Mouse (Mus musculus): Measurements from ENCODE around the gene C2cd5.
A peak's percentile ranks its signal among the peaks of the same experiment; 100 is the strongest.

Gene C2cd5

DNA sequence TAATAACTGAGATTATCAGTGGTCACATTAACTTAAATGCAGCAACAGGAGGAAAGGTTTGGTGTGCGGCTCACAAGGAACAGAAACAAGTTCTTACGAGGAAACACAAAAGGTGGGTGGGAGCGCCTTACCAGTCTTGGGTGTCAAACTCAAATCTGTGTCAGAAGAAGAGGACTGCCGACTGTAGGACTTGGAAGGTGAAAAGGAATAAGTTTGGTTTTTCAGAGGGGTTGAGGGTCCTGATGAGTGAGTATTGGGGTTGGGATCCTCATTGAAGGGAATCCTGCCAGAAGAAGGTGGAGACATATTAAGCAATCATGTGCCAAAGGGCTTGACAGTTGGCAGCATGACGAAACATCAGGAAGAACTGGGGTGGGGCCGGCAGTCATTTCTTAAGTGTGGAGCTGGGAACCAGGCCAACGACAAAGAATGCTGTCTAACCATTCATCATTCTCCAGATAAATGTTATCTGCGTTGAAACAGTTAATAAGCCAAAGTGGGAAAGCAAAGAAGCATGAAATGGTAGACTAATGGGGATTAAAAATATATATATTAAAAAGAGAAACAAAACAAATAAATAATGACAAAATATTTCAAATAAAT is 27.4 kb downstream of the C2cd5 start:
- no peak for DNase-seq (ENCODE audit: low spot score)

DNA sequence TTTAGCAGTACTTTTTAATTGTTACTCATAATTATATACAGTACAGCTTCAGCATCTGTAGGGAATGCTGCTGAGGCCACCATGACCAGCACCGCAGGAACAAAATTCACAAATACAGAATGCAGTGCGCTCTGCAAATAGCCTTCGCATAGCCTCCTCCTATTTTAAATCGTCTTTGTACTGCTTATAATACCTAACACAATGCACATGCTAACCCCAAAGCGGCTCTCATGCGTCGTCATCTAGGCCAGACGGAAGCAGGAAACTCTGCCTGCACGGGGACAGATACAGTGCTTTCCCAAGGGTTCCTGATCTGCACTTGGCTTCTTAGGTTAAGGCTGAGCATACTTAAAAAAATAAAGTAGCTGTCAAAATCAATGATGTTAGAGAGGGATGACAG is 29.2 kb downstream of the C2cd5 start:
- DNase-seq (ENCODE audit: low spot score), result no peak

DNA sequence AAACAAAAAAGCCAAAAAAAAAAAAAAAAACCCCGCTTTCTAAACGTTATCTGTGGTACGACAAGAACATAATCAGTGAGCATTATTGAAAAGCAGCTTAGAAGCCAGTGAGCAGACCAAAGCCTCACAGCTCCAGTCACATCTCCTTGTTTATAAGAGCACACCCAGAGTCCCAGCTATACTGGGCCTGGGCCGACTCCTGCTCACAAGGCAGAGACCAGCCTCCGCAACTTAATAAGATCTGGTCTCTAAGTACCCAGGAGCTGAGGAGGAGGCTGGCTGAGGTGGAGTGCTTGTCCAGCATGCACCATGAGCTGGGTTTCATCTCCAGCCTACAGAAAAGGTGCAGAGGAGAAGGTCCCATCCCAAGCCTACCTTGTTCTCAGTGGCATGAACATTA is 29.9 kb downstream of the C2cd5 start:
- no peak for DNase-seq (ENCODE audit: low spot score)

DNA sequence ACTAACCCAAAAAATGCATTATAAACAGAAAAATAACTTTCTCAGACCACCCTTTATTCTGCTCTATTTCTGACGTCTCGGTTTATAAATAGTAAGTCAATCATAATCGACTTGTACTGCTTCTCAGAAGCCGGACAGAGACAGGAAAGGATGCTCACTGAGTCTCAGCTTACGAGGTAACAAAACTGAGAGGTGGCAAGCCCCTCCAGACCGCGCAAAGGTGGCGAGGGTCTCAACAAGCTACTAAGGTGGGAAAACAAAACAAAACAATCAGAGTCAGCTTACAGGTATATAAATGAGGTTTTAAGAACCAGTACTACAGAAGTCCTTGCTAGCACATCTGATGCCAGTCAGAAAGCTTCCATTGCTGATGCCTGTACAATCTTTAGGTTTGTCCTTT is 30.3 kb downstream of the C2cd5 start:
- no peak for DNase-seq (ENCODE audit: low spot score)

DNA sequence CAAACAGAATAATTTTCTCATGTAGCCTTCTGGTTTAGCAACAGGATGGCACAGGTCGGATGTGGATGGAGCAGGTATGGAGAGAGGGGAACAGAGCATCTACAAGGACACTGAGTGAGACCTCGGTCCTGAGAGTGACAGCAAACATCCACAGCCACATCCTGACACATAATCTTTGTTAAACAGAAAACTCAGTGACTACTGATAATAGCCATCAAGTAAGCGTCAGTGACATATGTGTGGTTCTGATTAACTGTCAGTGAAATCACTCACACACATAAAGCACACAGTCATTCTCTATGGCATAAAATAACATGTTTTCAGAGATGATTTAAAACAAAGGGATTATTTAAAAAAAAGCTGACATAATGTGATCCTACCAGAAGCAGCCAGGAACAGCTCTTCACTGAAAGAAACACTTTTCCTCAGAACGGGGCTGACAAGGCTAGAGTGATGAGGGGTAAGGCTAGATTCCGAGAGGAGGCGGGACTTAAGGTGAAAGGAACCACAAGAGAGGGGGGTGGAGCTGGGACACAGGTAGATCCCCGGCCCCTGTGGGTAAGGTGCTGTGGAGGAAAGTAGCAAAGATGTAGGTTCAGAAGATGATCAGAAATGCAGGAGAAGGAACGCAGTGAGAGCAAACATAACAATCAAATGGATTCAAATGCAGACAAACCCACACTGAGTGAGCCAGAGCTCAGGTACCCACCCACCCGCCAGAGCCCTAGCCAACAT is 31.6 kb downstream of the C2cd5 start:
- DNase-seq (ENCODE audit: low spot score), result no peak

DNA sequence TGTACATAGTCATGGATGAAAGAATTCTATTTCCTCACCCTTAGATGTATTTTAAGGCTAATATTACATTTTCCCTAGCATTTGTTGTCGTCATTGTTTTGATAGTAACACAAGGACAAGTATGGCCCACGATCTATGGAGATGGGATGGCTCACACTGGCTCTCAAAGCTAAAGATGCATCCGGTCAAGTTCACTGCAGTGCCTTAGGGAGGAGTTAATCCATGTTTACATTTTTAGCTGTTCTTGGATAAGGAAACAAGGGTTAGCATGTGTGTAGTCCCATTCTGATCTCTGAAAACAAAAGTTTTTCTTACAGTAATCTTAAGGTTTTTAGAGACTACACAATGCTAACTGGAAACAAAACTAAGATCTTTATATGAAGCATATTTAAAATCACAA is 32.3 kb downstream of the C2cd5 start:
- no peak for DNase-seq (ENCODE audit: low spot score)

DNA sequence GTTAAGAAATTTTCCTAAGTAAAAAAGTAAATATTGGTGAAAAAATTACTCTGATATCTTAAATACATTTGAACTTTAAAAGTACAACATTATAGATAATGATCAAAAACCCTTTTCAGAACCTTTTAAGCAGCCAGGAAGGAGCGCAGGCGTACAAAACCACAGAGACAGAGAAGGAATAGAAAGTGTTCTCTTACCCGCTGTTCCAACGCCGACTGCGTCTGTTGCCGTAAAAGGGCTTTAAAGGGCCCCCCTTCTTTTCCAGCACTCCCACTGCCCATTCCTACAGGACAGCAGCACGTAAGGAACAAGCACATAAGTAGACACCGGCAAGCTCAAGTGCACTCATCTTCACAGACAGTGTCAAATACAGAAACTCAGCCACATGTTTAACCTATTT is 33.1 kb downstream of the C2cd5 start:
- DNase-seq (ENCODE audit: low spot score), result no peak

DNA sequence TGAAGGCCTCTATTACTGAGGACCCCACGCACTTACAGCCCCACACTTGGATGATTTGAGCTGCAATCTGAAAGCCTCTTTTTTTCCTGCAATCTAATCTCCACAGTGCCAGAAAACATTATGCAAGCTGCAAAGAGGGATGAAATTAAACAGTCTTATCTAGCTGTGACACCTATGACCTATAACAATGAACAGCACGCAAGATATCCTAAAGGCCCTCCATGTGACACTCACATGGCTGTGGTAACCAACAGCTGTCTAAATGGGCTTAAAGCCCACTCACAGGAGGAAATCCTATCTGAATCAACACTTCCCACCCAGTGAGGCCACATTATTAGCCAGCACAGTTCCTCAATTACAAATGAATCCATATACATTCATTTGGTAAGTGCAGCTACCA is 35.9 kb downstream of the C2cd5 start:
- DNase-seq (ENCODE audit: low spot score), result no peak

DNA sequence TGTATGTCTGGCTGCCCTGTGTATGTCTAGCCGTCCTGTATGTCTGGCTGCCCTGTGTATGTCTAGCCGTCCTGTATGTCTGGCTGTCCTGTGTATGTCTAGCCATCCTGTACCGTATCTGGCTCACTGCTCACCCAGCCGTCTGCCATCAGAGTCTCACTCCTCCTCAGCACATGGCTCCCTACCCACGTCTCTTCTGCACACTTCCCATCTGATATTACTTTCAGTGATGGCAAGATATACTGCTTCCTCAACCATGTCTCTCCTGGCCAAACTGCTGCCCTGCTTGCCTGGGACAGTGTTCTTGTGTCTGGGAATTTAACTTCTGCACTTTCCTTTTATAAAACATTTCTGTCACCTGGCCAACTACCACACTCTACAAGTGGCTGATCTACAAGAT is 42.3 kb downstream of the C2cd5 start:
- DNase-seq (ENCODE audit: low spot score), result no peak

DNA sequence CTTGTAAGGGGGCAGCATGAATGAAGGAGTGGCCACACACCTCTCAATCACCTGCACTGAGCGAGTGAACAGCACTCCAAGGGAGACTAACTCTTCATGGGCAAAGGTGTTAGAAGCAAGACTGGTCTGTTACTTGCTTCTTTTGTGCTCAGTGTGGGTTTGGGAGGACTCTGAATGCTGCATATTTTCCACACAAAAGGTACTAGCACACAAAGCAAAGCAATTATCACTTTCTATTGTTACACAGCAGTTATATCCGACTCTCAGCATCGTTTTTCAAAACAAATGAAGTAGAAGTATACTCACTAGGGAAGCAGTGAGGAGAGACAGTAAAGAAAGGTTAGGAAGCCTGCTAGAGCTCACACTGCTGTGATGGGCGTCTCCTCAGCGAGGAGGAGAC is 48.4 kb downstream of the C2cd5 start:
- no peak for DNase-seq (ENCODE audit: low spot score)

DNA sequence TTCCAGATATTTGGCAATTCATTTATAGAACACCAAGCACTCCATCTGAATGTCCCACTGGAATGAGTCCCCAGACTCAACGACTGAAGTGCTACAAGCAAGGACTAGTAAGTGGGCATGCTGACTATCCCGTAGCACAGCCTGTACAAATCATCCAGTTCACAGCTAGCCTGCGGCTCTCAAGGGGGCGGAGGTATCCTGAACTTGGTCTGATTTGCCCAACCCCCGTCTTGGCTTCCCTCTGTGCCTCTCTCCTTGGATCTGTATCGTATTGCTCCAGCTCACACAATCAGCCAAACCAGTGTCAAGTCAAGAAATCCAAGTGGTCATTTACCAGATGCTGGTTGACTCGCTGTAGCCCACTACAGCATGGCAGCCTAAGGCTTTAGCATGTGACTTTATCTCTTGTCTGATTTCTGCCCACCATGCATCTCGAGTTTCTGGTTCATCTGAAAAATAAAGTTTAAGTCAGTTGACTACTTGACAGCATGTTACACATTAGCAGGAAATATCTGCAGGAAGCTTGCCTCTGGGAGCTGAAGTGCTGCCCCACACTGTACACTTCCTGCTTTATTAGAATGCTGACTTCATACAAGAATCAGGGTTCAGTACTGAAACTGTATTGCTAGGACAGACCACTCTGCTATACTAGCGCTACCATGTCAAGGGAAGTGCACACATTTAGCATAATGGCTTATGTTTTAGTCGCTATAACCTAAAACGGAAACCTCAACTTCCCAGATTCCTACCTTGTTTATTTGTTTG is 50.0 kb downstream of the C2cd5 start:
- no peak for DNase-seq (ENCODE audit: low spot score)

DNA sequence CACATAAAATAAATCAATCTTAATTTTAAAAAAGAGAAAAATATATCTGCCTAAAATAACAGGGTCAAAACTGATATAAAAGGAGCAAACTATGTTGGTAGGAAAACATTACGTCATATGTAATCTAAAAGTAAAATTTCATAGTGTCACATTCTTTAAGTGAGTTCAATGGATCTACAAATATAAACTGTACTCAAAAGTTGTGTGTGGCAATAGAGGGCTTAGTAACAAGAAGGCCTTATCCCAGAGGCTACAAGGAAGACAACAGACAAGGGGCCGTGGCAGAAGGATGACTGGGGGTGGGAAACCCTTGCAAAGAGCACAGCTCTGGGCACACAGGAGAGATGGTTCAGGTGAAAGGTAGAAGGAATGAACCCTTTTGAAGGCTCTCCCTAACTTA is 50.8 kb downstream of the C2cd5 start:
- DNase-seq (ENCODE audit: low spot score), result no peak

DNA sequence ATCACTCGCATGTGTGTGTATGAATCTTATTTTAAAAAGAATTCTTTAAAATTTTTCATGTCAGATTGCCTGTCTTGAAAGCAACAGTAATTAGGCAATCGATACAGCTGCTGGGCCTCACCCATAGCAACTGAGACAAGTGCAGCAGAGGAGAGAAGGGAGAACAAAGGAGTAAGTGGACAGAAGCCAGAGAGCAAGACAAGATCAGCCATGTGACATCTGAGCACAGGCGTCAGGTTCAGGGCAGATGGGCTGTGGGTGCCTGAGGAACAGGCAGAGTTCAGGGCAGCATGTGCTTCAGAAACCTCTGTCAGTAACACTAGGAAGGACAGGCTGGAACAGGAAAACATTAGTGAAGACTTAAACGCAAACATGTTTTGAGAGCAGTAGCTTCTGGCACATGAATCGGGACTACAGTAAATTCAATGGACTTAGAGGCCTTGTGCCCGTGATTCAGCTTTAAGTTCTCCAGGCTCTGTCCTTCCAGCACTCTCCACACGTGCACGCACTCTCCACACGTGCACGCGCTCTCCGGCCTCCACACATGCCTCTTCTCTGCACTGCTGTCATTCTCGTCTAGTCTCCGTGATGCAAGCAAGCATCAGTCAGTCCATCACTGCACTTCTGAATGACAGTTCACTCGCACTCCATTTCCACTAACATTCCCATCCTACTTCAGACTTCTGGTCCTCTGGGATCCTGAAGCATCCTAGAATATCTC is 52.2 kb downstream of the C2cd5 start:
- no peak for DNase-seq (ENCODE audit: low spot score)

DNA sequence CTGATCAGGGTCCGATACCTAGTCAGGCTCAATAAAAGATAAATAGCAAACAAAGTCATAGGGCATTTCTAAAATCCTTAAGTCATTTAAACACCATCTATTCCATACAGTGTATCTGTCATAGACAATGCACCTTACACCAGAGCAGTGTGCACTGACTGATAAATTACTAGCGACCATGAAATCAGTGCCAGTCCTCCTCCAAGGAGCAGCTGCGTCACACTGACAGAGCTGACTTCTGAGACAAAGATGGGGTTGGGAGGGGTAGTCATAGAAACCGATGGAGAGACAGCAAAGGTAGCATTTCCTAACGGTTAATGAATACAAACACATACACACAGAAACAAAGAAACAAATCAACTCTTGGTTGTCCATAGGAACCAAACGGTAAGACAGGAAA is 58.4 kb downstream of the C2cd5 start:
- no peak for DNase-seq (ENCODE audit: low spot score)

DNA sequence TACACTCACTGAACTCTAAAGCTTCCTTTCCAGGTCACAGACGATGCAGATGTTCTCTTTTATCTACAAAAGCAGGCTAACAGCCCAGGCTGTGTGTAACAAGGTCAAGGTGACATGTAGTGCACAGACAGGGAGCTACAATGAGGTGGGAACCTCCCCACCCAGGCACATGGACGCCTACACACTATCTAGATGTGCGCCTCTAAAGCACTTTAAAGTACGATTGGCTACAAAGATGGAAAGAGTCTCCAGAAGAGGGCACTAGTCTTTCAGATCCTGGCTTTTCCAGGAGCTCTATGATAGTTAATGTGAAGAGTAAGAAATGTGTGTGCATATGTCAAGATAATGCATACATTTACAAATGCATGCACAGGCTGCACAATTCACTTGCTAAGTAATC is 64.7 kb downstream of the C2cd5 start:
- DNase-seq (ENCODE audit: low spot score), result no peak

DNA sequence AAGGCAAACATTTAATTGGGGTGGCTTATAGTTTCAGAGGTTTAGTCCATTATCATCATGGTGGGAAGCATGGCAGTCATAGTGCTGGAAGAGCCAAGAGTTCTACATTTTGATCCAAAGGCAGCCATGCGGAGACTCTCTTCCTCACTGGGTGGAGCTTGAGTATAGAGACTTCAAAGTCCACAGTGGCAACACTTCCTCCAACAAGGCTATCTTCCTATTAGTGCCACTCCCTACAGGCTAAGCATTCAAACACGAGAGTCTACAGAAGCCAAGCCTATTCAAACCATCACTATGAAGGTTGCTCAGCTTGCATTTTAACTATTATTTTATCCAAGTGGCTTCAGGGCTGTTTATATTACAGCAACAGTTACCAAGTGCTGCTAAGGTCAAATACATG is 65.4 kb downstream of the C2cd5 start:
- DNase-seq (ENCODE audit: low spot score), result no peak

DNA sequence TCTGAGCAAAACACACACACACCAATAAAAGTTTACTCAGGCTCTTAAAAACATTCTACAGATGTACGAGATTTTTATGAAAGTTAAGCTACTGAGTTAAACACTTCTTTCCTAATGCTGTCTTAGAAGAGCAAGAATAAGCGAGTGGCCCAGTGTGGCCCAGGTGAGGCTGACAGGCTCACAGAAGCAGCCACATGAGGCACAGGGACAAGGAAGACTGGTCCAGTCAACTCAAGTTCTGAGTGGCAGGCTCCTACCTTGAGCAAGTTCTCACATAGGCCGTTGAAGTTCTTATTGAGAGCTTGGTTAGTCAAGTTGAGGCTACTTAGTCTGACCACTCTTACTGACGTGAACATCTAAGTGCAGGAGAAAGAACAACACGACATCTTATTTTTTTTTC is 69.4 kb downstream of the C2cd5 start:
- no peak for DNase-seq (ENCODE audit: low spot score)

DNA sequence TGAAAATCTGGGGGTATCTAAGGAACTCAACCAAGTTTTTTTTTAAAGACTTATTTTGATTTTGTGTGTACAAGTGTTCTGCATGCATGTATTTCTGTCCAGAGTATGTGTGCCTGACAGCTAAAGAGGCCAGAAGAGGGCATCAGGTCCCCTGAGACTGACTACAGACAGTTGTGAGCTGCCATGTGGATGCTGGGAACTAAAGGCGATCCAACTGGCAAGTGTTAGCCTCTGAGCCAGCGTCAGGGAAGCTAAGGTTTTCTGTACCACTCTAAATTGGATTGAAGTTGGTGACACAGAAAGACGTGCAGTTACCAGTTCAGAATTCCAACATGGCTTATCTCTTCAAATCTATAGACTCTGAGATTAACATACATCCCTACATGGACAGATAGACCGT is 72.0 kb downstream of the C2cd5 start:
- no peak for DNase-seq (ENCODE audit: low spot score)

DNA sequence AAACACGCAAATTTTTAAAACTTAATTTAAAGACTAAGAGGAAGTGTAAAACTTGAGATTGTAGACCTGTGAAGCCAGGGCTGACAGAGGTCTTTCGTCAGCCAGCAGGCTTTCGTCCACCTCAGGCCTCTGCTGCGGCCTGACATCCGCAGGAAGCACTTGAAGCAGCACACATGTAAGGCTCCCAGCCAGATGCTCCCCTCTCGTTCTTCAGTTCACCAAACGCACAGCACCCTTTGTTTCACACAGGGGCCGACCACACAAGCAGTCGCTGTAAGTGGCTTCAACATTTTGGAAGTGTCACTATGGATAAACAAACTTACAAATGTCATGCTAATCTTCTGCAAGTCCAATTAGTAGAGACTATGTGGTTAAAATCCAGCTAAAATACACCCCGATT is 72.5 kb downstream of the C2cd5 start:
- DNase-seq (ENCODE audit: low spot score), result no peak

DNA sequence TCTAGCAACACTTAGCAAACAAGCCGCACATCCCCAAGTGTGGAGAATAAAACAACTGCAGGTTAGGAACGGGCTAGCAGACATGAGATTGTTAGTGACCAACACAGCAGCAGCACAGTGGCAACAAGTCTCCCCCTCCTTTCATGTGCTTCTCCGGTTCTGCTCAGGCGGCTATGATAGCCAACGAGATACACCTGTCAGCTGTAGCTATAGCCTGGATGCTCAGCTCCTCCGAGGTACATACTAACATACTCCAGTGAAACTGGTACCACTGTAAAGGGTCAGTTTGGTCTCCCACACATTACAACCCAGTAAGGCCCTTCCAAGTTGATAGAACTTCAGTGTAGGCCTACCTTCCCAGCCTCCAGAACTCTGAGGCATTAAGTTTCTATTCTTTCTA is 76.2 kb downstream of the C2cd5 start:
- DNase-seq (ENCODE audit: low spot score), result no peak

DNA sequence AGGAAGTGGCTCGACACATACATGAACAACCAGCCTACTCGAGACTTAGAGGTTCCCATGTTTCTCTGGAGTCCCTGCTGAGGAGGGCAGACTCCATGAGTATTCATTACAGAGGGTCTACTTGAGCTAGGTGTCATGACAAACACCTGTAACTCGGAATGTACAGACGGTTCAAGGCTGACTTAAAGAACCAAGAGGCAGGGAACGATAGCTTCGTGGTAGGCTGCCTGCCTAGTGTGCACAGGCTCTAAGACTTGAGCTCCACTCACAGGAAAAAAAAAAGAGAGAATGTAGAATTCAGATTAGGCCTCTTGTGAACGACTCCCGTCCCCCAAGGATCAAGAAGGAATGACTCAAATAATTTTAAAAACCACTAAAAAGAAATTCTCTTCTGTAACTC is 78.2 kb downstream of the C2cd5 start:
- DNase-seq (ENCODE audit: low spot score), result no peak

DNA sequence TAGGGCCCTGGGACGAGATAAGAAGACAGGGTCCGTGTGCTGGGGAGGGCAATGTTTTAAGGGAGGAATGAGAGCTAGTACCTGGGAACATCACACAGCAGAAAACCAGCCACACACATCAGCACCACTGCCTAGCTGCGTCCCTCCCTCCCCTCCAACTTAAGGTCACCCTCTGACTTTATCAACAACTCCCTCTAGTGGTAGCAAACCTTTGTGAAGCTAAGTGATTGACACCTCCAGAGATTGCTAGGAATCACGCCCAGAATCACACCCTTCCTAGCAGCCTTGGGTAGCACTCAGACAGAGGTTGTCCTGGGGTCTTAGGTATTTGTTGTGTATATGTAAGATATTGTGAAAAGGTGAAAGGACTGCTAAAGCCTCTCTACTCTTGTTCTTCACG is 79.3 kb downstream of the C2cd5 start:
- peak; percentile 69 for DNase-seq (ENCODE audit: low spot score)

DNA sequence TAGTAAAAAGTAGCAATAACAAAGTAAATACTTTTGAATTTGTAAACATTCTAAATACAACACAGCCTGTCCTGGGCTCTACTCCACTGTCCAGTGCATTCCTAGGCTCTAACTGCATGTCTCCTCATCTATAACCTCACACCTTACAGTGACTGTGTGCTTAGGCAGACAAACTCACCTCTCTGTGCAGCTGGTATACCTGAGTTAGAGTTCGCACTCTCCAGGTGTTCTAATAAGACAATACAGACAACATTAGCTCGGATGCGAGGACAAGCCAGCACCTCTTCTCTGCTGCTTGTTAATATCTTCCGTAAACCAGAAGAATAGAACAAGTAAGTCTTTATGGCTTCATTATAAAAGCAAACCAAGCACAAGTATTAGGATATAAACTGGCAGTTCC is 79.8 kb downstream of the C2cd5 start:
- DNase-seq (ENCODE audit: low spot score), result no peak

Measured in embryo, embryonic 10 days (tissue).